Mouse (Mus musculus) left cerebral cortex, postnatal 4 days (tissue): ENCODE measurements around the gene Arhgap33. TPM values are rescaled to one million over a fixed set of nuclear protein-coding genes. Genes with fewer than 3 reads are reported as not detected.
"Not testable (repeated sequence)": the region's sequence is repeated elsewhere in the genome, so short reads cannot be mapped to it uniquely, and the experiment has no call there.

Source experiments
- DNase-seq: peaks from one replicate; pipeline ENCODE4 v3.0.0-alpha.2; 2022
- intact Hi-C: fragments of 180-260 bp; cut with DNase I; formaldehyde crosslinking; loops from one replicate; pipeline ENCODE4 v1.15.1; 2025
- microRNA-seq: library from miRNA; unstranded; fragments of <30 nt; microRNA quantifications from one replicate; pipeline ENCODE4 v1.2.0, GENCODE M21; 2022
- total RNA-seq, 2 experiments: library from RNA; stranded (reverse); gene quantifications; 2 replicates each; pipeline ENCODE4 v1.2.3; 2021

The Arhgap33 gene
- total RNA-seq, 2 experiments from 2014 or later = 356 to 358 TPM

GRCm38 (mm10) chr7:30501159-30501558, 33.7 kb downstream of the Arhgap33 start:
- DNase-seq, intact Hi-C loops: not testable (repeated sequence)

GRCm38 (mm10) chr7:30495506-30496042, 39.3 kb downstream of the Arhgap33 start:
- DNase-seq = not testable (repeated sequence)
- intact Hi-C loops = loop anchor here (10.0 kb wide), 1 partner anchor 161 kb away; no protein-coding TSS in a partner anchor

GRCm38 (mm10) chr7:30493401-30493931, 41.4 kb downstream of the Arhgap33 start, which contains the start of gene Prodh2:
Gene Prodh2, plus strand, starts transcription at chr7:30493622.
- intact Hi-C loops = loop anchor here (10.0 kb wide), 1 partner anchor 159 kb away; no protein-coding TSS in a partner anchor
- no peak for DNase-seq

GRCm38 (mm10) chr7:30492765-30493164, 42.1 kb downstream of the Arhgap33 start:
- DNase-seq = peak; percentile 89
- intact Hi-C loops = loop anchor here (10.0 kb wide), 1 partner anchor 158 kb away; no protein-coding TSS in a partner anchor

GRCm38 (mm10) chr7:30490957-30491307, 43.9 kb downstream of the Arhgap33 start:
- no peak for DNase-seq
- intact Hi-C loops = loop anchor here (10.0 kb wide), 1 partner anchor 156 kb away; no protein-coding TSS in a partner anchor

- intact Hi-C loops = loop anchor here (10.0 kb wide), 1 partner anchor 156 kb away; no protein-coding TSS in a partner anchor
Observed at GRCm38 (mm10) chr7:30490251-30490956, 44.5 kb downstream of the Arhgap33 start.

GRCm38 (mm10) chr7:30484250-30484649, 50.6 kb downstream of the Arhgap33 start:
- no peak for DNase-seq
- intact Hi-C loops = no loop called here

More at GRCm38 (mm10) chr7:30490251-30490956, 44.5 kb downstream of the Arhgap33 start:
- peak; percentile 57 for DNase-seq

- intact Hi-C loops = loop anchor here (5.0 kb wide), 1 partner anchor 35 kb away; no protein-coding TSS in a partner anchor
- DNase-seq = peak; percentile 47
Observed at GRCm38 (mm10) chr7:30477415-30478381, 57.2 kb downstream of the Arhgap33 start.

GRCm38 (mm10) chr7:30476136-30476535, 58.7 kb downstream of the Arhgap33 start:
- DNase-seq = not testable (repeated sequence)
- intact Hi-C loops = loop anchor here (5.0 kb wide), 1 partner anchor 34 kb away; no protein-coding TSS in a partner anchor

- DNase-seq = no peak
- intact Hi-C loops = loop anchor here (5.0 kb wide), 1 partner anchor 33 kb away; no protein-coding TSS in a partner anchor
Observed at GRCm38 (mm10) chr7:30474999-30475398, 59.9 kb downstream of the Arhgap33 start.

- intact Hi-C loops = no loop called here
- peak; percentile 76 for DNase-seq
Observed at GRCm38 (mm10) chr7:30472411-30472810, 62.4 kb downstream of the Arhgap33 start.

Small RNA genes lying within 50 kb of the gene (microRNA-seq; reads per million reads assigned to microRNA genes)
- not detected for gene Gm38670

Other genes with a start within 250 kb of the Arhgap33 start
- 100 to 1,000 TPM; 403 to 414 TPM for gene Clip3, start 243.3 kb downstream of the Arhgap33 start, total RNA-seq
- 10 to 100 TPM; 42.0 to 44.2 TPM for gene Alkbh6, start 226.3 kb downstream of the Arhgap33 start, total RNA-seq
- gene Syne4, start 220.3 kb downstream of the Arhgap33 start, total RNA-seq = 1 to 10 TPM; 6.9 to 8.3 TPM
- gene E130208F15Rik, start 213.3 kb downstream of the Arhgap33 start, total RNA-seq = under 1 TPM; 0.58 to 0.66 TPM
- 1 to 10 TPM; 7.1 to 7.4 TPM for gene Sdhaf1, start 211.2 kb downstream of the Arhgap33 start, total RNA-seq
- 10 to 100 TPM; 46.3 to 50.7 TPM for gene Lrfn3, start 172.3 kb downstream of the Arhgap33 start, total RNA-seq
- gene Tyrobp, start 121.3 kb downstream of the Arhgap33 start, total RNA-seq = 10 to 100 TPM; 10.4 to 11.0 TPM
- not detected for gene Hcst, start 115.2 kb downstream of the Arhgap33 start, total RNA-seq
- gene Nfkbid, start 113.3 kb downstream of the Arhgap33 start, total RNA-seq = 1 to 10 TPM; 2.1 to 3.0 TPM
- gene Aplp1, start 89.5 kb downstream of the Arhgap33 start, total RNA-seq = 100 to 1,000 TPM; 739 to 767 TPM
- gene Kirrel2, start 77.4 kb downstream of the Arhgap33 start, total RNA-seq = under 1 TPM; 0.26 to 0.56 TPM
- under 1 TPM in 1 of 2 experiments, not detected in 1; 0.08 TPM for gene Nphs1, start 76.7 kb downstream of the Arhgap33 start, total RNA-seq
- gene Prodh2, start 41.4 kb downstream of the Arhgap33 start, total RNA-seq = under 1 TPM in 1 of 2 experiments, not detected in 1; 0.66 TPM
- gene Hspb6, start 17.1 kb upstream of the Arhgap33 start, total RNA-seq = 1 to 10 TPM; 4.7 to 5.5 TPM
- gene Proser3, start 17.2 kb upstream of the Arhgap33 start, total RNA-seq = 10 to 100 TPM in 1 of 2 experiments, 1 to 10 TPM in 1; 7.6 to 10.1 TPM
- 10 to 100 TPM; 29.6 to 34.6 TPM for gene Lin37, start 24.8 kb upstream of the Arhgap33 start, total RNA-seq
- 10 to 100 TPM; 50.6 to 56.7 TPM for gene U2af1l4, start 28.2 kb upstream of the Arhgap33 start, total RNA-seq
- gene Gm49396, start 28.3 kb upstream of the Arhgap33 start, total RNA-seq = 1 to 10 TPM; 5.9 to 6.3 TPM
- gene Psenen, start 28.6 kb upstream of the Arhgap33 start, total RNA-seq = 10 to 100 TPM; 78.5 to 81.4 TPM
- gene Igflr1, start 30.4 kb upstream of the Arhgap33 start, total RNA-seq = 1 to 10 TPM; 3.1 to 3.6 TPM
- gene Kmt2b, start 53.7 kb upstream of the Arhgap33 start, total RNA-seq = 10 to 100 TPM; 69.9 to 79.7 TPM
- not detected for gene Zbtb32, start 63.8 kb upstream of the Arhgap33 start, total RNA-seq
- under 1 TPM; 0.24 to 0.54 TPM for gene Upk1a, start 77.8 kb upstream of the Arhgap33 start, total RNA-seq
- 100 to 1,000 TPM; 573 to 579 TPM for gene Cox6b1, start 91.1 kb upstream of the Arhgap33 start, total RNA-seq
- not detected for gene Etv2, start 100.8 kb upstream of the Arhgap33 start, total RNA-seq
- gene Rbm42, start 115.3 kb upstream of the Arhgap33 start, total RNA-seq = 10 to 100 TPM; 81.9 TPM
- gene Haus5, start 129.9 kb upstream of the Arhgap33 start, total RNA-seq = 10 to 100 TPM; 12.7 to 13.3 TPM
- gene Pmis2, start 136.5 kb upstream of the Arhgap33 start, total RNA-seq = not detected
- gene 2200002J24Rik, start 163.9 kb upstream of the Arhgap33 start, total RNA-seq = not detected
- 1 to 10 TPM; 4.0 to 5.1 TPM for gene Atp4a, start 177.1 kb upstream of the Arhgap33 start, total RNA-seq
- gene Tmem147, start 194.5 kb upstream of the Arhgap33 start, total RNA-seq = 100 to 1,000 TPM; 130 to 146 TPM
- gene Gapdhs, start 208.6 kb upstream of the Arhgap33 start, total RNA-seq = not detected
- 10 to 100 TPM in 1 of 2 experiments, 1 to 10 TPM in 1; 8.5 to 12.2 TPM for gene Sbsn, start 216.4 kb upstream of the Arhgap33 start, total RNA-seq
- gene Dmkn, start 228.7 kb upstream of the Arhgap33 start, total RNA-seq = 1 to 10 TPM; 1.4 to 1.7 TPM